Mouse (Mus musculus) MEL (cell line): ENCODE measurements around the gene Gas7.

Source experiments
- BHLHE40 ChIP-seq: IDR thresholded peaks from 2 replicates; pipeline ENCODE4 v1.6.1; 2012; ENCODE audit warnings: low read depth, mild to moderate bottlenecking, inconsistent platforms, low read length, improper control_type of control experiment, borderline replicate concordance
- CTCF ChIP-seq, 3 experiments: IDR thresholded peaks in 2 of 3; conservative IDR thresholded peaks in 1 of 3; 2 replicates each; pipeline ENCODE4 v1.5.1; 2011 to 2012; ENCODE audit warnings: low read length in 3 of 3, low read depth in 2 of 3, mild to moderate bottlenecking in 2 of 3, improper control_type of control experiment in 1 of 3, inconsistent platforms in 1 of 3, mixed read lengths in 1 of 3, moderate library complexity in 1 of 3; ENCODE audit not compliant: control insufficient read depth in 1 of 3, insufficient read depth in 1 of 3, poor library complexity in 1 of 3, severe bottlenecking in 1 of 3
- EP300 ChIP-seq, 2 experiments: IDR thresholded peaks; 2 replicates each; pipeline ENCODE4 v1.6.1; 2011; ENCODE audit warnings: improper control_type of control experiment in 2 of 2, low read length in 2 of 2, low read depth in 1 of 2, mild to moderate bottlenecking in 1 of 2
- ETS1 ChIP-seq: IDR thresholded peaks from 2 replicates; pipeline ENCODE4 v1.6.1; 2012; ENCODE audit warnings: low read depth, mild to moderate bottlenecking, inconsistent platforms, low read length, improper control_type of control experiment, moderate library complexity
- GATA1 ChIP-seq: IDR thresholded peaks from 2 replicates; pipeline ENCODE4 v1.6.1; 2011; ENCODE audit warnings: low read depth, low read length, improper control_type of control experiment
- POLR2A ChIP-seq, 2 experiments: IDR thresholded peaks; 2 replicates each; pipeline ENCODE4 v1.6.1; 2011 to 2012; ENCODE audit warnings: low read length in 2 of 2, mild to moderate bottlenecking in 2 of 2, control low read depth in 1 of 2, improper control_type of control experiment in 1 of 2, low read depth in 1 of 2, moderate library complexity in 1 of 2; ENCODE audit not compliant: control insufficient read depth in 1 of 2, insufficient read depth in 1 of 2, poor library complexity in 1 of 2
- ZKSCAN1 ChIP-seq: IDR thresholded peaks from 2 replicates; pipeline ENCODE4 v1.6.1; 2012; ENCODE audit warnings: low read depth, mild to moderate bottlenecking, inconsistent platforms, low read length, improper control_type of control experiment, moderate library complexity

GRCm38 (mm10) chr11:67577994-67578393 lies 122.8 kb downstream of the Gas7 start:
- TF ChIP-seq ETS1 (no peak), BHLHE40 (no peak), GATA1 (no peak), CTCF (IDR thresholded peaks at IDR 0.05 in 2 of 3, conservative IDR thresholded peaks at IDR 0.05 in 1 of 3; ENCODE audit: control insufficient read depth in 1 of 3, insufficient read depth in 1 of 3, low read depth in 2 of 3, low read length in 3 of 3, poor library complexity in 1 of 3, severe bottlenecking in 1 of 3) (no peak), ZKSCAN1 (no peak), EP300 (IDR thresholded peaks at IDR 0.05; ENCODE audit: low read depth in 1 of 2, low read length in 2 of 2) (no peak), POLR2A (IDR thresholded peaks at IDR 0.05; ENCODE audit: control insufficient read depth in 1 of 2, insufficient read depth in 1 of 2, low read depth in 1 of 2, low read length in 2 of 2, poor library complexity in 1 of 2) (no peak)
